Mouse (Mus musculus) spleen, postnatal 10 days (tissue): ENCODE measurements at regions not wholly inside any gene's neighbourhood (a gene's known extent, or its start where the extent isn't known, plus 50 kb on each side); places are given as distances from the start of the nearest gene placed in this dataset.
"Not testable (repeated sequence)": the region's sequence is repeated elsewhere in the genome, so short reads cannot be mapped to it uniquely, and the experiment has no call there.

ENCODE experiments used
- DNase-seq, 2 experiments: peaks; one replicate each; pipeline ENCODE4 v3.0.0; 2021 to 2022; ENCODE audit warnings: low spot score in 2 of 2

DNA sequence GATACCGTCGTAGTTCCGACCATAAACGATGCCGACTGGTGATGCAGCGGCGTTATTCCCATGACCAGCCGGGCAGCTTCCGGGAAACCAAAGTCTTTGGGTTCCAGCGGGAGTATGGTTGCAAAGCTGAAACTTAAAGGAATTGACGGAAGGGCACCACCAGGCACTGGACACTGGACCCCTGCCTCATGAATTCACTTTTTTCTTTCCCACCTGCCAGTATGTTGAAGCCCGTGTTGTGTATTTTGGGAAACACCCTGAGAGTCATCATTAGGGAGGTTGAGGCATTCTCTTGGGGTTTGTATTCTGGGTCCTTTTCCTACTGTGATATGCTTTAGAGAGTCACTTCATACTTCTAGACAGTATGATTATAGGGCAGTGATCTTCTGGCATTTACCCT, 197.9 kb downstream of the Samd9l start:
- not testable (repeated sequence) for DNase-seq

DNA sequence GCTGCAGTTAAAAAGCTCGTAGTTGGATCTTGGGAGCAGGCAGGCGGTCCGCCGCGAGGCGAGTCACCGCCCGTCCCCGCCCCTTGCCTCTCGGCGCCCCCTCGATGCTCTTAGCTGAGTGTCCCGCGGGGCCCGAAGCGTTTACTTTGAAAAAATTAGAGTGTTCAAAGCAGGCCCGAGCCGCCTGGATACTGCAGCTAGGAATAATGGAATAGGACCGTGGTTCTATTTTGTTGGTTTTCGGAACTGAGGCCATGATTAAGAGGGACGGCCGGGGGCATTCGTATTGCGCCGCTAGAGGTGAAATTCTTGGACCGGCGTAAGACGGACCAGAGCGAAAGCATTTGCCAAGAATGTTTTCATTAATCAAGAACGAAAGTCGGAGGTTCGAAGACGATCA, 198.3 kb downstream of the Samd9l start:
- DNase-seq = peak in 1 of 2 experiments; percentile 36

- DNase-seq = peak; percentile 73 to 86
These were observed 198.8 kb downstream of the Samd9l start for GRCm38 (mm10) chr6:3200586-3200985.

- not testable (repeated sequence) for DNase-seq
These were observed 206.9 kb downstream of the Samd9l start for GRCm38 (mm10) chr6:3192424-3192820.

DNA sequence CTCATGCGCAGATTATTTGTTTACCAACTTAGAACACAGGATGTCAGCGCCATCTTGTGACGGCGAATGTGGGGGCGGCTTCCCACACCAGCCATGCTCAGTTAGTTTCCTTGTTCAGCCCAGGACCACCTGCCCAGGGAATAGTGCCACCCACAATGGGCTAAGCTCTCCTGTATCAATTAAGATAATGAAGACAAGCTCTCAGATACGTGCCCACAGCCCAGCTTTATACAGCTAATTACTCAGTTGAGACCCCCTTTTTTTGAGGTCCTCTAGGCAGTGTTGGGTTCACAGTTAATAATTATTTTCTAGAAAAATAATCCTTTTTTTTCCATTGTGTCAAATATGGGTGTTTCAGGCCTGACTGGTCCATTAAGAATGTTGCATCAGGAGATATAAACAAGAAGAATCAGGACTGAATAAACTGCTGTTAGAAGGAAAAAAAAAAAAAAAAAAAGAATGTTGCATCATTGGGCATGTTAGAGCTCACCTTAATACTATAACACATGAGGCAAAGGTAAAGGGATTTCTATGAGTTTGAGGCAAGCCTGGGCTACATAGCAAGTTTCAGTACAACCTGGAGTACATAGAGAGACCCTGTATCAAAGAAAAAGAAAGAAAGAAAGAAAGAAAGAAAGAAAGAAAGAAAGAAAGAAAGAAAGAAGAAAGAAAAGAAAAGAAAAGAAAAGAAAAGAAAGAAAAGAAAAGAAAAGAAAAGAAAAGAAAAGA, 207.5 kb downstream of the Samd9l start:
- DNase-seq = not testable (repeated sequence)

- peak; percentile 13 to 62 for DNase-seq
These were observed 215.6 kb downstream of the Samd9l start for GRCm38 (mm10) chr6:3183819-3184199.

DNA sequence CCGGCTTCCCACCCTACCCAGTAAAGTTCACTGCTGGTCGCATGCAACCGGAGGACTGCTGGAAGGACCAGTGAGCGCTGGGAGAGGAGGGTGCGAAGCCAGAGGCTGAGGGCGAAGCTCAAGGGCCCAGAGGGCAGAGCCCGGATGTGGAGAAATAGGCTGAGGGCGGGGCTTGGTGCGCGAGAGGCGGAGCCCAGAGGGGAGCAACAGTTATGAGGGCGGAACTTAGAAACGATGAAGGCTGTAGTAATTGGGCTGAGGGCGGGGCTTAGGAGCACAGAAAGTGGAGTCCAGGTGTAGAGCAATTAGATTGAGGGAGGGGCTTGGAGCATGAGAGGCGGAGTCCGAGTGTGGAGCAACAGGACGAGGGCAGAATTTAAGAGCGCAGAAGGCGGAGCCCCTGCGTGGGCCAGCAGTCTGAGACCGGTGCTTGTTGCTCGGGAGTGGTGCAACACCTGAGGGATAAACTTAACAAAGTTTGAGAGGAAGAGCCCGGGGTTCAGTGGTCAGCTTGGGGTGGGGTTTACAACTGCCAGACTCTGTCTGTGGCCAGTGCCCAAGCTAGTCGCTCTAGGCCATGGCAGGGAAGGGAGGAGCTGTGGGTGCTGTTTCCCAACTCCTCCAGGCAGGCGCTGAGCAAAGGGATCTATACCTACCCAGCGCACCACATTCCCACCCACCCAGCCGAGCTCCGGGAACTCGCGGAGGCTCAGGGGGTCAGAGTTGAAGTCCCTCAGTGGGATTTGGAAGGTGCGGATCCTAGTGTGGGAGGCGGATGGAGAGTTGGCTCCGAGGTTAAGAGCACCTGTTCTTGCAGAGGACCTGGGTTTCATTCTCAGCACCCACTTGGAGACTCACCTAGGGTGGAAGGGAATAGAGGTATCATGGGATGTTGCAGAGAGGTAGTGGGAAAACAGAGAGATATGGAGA, 216.2 kb downstream of the Samd9l start:
- DNase-seq = peak; percentile 10 to 54

DNA sequence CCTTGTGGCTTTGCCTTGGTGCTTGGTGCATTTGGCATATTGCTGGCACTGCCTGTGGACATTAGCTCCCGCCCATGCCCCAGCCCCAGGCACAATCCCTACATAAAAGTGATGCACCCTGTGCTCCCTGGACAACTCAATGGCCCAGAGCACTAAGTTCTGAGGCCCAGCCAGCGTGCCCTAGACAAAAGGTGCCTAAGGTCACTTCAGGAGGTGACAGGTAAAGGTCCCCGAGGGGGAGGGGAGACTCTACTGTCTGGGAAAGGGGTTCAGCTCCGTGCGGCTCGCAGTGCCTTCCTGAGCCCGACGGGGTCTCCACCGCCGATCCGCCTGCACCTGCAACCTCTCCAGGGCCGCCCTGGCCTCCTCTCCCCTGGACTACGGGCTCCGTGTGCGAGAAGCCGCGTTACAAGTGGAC, 216.9 kb downstream of the Samd9l start:
- not testable (repeated sequence) for DNase-seq

- DNase-seq = not testable (repeated sequence)
These were observed 219.6 kb downstream of the Samd9l start for GRCm38 (mm10) chr6:3179603-3180348.

DNA sequence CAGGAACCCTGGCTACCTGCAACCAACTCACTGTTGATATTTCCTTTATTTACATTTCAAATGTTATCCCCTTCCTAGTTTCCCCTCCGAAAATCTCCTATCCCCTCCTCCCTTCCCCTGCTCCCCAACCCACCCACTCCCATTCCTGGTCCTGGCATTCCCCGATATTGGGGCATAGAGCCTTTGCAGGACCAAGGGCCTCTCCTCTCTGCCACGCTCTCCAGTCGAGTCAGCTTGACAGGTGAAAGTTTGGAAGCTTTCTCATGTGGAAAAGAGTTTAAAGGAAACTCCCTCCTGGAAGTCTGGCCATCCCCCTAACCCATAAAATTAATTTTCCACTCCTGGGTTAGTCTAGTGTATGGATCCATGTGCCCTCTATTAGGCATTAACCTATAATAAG, 229.9 kb downstream of the Samd9l start:
- not testable (repeated sequence) for DNase-seq

GRCm38 (mm10) chr6:3166149-3166548, 233.2 kb downstream of the Samd9l start:
- DNase-seq = not testable (repeated sequence)

DNA sequence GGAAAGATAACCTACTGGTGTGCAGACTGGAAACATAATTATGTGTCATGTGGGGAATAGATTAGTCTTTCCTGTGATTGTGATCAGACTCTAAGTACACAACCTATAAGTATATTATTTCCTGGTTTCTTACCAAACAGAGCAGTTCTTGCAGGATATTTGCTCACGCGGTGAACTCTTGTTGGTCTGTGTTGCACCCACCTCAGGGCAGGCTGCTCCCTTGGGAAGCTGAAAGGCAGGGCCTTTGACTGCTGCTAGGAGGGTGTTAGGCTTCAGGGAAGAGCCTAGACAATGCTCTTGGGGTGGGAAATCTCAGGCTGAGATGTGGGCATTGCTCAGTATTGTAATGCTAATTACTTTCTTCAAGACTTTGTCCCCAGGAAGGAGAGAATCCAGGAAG, 247.5 kb downstream of the Samd9l start:
- DNase-seq = not testable (repeated sequence)

GRCm38 (mm10) chr6:3137823-3138222, 261.5 kb downstream of the Samd9l start:
- peak in 1 of 2 experiments; percentile 28 for DNase-seq

DNA sequence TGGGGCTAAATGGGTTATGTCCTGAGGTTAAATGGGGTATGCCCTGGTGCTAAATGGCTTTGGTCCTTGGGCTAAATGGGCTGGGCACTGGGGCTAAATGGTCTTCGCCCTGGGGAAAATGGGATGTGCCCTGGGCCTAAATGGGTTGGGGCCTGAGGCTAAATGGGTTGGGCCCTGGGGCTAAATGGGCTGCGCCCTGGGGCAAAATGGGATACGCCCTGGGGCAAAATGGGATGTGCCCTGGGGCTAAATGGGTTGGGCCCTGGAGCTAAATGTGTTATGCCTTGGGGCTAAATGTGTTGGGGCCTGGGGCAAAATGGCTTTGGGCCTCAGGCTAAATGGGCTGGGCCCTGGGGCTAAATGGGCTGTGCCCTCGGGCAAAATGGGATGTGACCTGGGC, 265.6 kb downstream of the Samd9l start:
- DNase-seq = not testable (repeated sequence)

GRCm38 (mm10) chr6:3116296-3116695, 283.1 kb downstream of the Samd9l start:
- not testable (repeated sequence) for DNase-seq
